Mouse (Mus musculus): ENCODE results near the gene Spata31d1d. TPM values are rescaled to one million over a fixed set of nuclear protein-coding genes. Genes with fewer than 3 reads are reported as not detected.
"Not testable (repeated sequence)": the region's sequence is repeated elsewhere in the genome, so short reads cannot be mapped to it uniquely, and the experiment has no call there.

Spata31d1d gene
- polyA plus RNA-seq, 1 experiment: not detected

DNA sequence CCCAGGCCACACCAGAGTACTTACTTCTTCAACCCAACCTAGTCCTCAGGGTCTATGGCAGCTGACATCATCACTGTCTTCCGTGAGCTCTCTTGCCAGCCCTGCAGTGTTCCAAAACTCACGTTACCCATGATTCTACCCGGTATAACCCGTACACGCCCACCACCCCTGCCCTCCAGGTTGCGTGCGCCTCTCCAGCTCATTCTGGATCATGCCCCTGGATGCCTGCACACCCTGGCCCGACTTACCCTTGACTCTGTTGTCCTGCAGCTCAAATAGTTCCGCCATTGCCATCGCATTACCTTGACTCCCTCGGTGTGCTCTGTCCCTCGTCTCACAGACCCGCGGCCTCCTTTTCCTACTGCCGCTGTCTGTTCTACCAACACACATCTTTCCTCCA lies 21.3 kb downstream of the Spata31d1d start, which contains the start of gene Spata31d1a:
TSS of gene Spata31d1a (minus strand) at position 101 of the 400 bp plus-strand sequence.
- TF ChIP-seq CTCF (IDR thresholded peaks at IDR 0.05; ENCODE audit: low read depth, low read length): no peak
- no peak for TF ChIP-seq POLR2A (IDR thresholded peaks at IDR 0.05; ENCODE audit: borderline replicate concordance, low read depth, low read length)
- Histone ChIP-seq H3K4me1 (ENCODE audit: control insufficient read depth, insufficient read depth, low read length) (0 out of 2 replicates have a peak, but pooled peaks cover under 1% of the 10 kb centered on the region), H3K4me3 (ENCODE audit: insufficient read depth, low read length) (no peak within 1 kb of the TSS), H3K27ac (ENCODE audit: insufficient read depth, low read depth, low read length) (no peak within 1 kb of the TSS)

DNA sequence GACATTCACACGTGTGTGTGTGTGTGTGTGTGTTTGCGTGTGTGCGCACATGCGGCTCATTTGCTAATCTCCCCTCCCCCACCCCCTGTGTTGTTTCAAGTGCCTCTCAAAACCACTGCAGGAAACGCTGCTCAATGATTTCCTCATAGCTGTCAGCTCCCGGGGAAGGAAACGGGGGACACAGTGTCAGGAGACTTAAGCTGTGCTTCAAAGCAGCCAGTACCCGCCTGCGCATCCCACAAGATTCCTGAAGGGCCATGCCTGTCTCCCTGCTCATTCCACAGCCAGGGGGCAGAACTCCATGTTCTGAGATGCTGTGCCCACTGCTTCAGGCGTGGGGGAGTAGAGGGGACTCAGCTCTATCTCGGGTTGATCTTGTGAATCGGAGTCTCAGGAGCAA lies 27.0 kb downstream of the Spata31d1d start:
- TF ChIP-seq CTCF (IDR thresholded peaks at IDR 0.05; ENCODE audit: low read depth, low read length): no peak
- Histone ChIP-seq H3K4me1 (ENCODE audit: control insufficient read depth, insufficient read depth, low read length) (peaks cover 12% of the 10 kb centered on the region), H3K4me3 (ENCODE audit: insufficient read depth, low read length) (peak overlapping the region; percentile 33), H3K27ac (ENCODE audit: insufficient read depth, low read depth, low read length) (no peak overlapping the region)

DNA sequence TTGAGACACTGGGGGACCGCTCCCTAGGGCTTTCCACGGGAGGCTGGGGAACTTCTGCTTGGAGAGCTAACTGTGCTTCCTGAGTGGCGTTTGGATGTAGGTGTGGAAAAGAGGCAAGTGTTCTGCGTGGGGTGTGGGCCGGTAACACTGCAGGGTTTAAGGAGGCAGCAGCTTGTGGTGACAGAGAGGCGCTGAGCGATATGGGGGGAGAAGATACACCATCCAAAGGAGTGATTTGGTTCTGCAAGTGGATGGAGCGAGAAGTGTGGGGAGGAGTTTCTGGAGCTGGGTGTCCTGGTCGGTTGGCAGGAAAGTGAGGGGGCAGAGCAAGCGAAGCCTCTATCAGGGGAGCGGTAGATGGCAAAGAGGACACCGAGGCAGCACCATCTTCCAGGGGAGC lies 28.0 kb downstream of the Spata31d1d start:
- no peak overlapping the region for H3K4me3 ChIP-seq (ENCODE audit: insufficient read depth, low read length)
- H3K4me1 ChIP-seq (ENCODE audit: control insufficient read depth, insufficient read depth, low read length): peaks cover 12% of the 10 kb centered on the region
- TF ChIP-seq CTCF (IDR thresholded peaks at IDR 0.05; ENCODE audit: low read depth, low read length) (no peak), POLR2A (IDR thresholded peaks at IDR 0.05; ENCODE audit: borderline replicate concordance, low read depth, low read length) (no peak)
- no peak overlapping the region for H3K27ac ChIP-seq (ENCODE audit: insufficient read depth, low read depth, low read length)

DNA sequence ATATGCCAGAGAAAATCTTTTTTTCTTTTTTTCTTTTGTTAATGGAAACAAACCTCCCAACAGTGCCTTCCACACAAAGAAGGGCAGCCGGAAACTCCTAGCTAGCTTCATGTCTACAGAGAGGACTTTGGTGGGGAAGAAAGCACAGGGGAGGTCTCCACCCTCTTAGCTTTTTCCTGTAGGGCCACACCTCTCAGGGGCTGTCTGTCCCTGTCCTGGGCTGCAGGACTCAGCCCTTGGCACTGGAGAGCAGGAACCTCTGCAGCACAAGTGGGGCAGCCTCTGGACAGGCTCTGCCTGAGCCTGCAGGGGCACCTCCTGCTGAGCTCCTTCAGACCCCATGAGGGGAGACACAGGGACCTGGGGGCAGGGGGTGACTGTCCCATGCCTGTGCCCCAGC lies 31.4 kb downstream of the Spata31d1d start:
- not testable (repeated sequence) for H3K27ac ChIP-seq (ENCODE audit: insufficient read depth, low read depth, low read length); H3K4me3 ChIP-seq (ENCODE audit: insufficient read depth, low read length)
- H3K4me1 ChIP-seq (ENCODE audit: control insufficient read depth, insufficient read depth, low read length): peaks cover 23% of the 10 kb centered on the region

DNA sequence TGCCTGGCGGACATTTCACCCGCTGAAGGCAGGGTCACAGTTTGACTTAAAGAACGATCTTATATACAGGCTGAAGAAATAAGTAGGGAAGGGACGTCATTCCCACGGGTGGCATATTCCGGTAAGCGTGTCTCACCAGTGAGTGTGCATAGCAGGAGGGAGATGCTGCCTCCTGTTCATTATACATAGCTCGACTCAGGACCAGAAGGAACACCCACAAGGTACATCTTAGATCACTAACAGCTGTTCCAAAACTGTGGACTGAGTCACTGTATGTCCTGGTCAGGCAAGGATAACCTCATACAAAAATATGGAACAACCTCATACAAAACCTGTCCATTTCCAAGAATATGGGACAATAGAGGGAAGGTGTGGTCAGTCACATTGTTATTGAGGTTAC lies 32.4 kb downstream of the Spata31d1d start:
- H3K4me3 ChIP-seq (ENCODE audit: insufficient read depth, low read length): no peak overlapping the region
- no peak overlapping the region for H3K27ac ChIP-seq (ENCODE audit: insufficient read depth, low read depth, low read length)
- no peak for TF ChIP-seq POLR2A (IDR thresholded peaks at IDR 0.05; ENCODE audit: borderline replicate concordance, low read depth, low read length)
- TF ChIP-seq CTCF (IDR thresholded peaks at IDR 0.05; ENCODE audit: low read depth, low read length): no peak
- H3K4me1 ChIP-seq (ENCODE audit: control insufficient read depth, insufficient read depth, low read length): peaks cover 16% of the 10 kb centered on the region

DNA sequence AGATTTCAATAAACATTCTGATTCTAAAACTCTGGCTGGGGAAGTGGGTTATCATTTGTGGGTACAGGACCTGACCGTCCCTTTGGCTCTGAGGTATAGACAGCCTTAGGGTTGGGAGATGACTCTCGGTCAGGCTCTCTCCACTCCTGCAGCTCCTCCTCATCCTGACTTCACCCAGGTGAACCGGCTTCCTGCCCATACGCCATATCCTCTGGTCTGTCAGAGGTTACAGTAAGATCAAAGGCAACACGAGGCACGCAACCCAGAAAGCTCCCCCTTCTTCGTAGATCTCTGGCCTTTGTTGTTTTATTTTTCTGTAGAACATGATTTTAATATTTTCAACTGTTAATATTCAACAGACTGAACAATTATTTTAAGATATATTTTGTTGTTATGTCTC lies 35.8 kb downstream of the Spata31d1d start:
- no peak overlapping the region for H3K27ac ChIP-seq (ENCODE audit: insufficient read depth, low read depth, low read length)
- H3K4me1 ChIP-seq (ENCODE audit: control insufficient read depth, insufficient read depth, low read length): peaks cover 13% of the 10 kb centered on the region
- TF ChIP-seq CTCF (IDR thresholded peaks at IDR 0.05; ENCODE audit: low read depth, low read length) (no peak), POLR2A (IDR thresholded peaks at IDR 0.05; ENCODE audit: borderline replicate concordance, low read depth, low read length) (no peak)
- H3K4me3 ChIP-seq (ENCODE audit: insufficient read depth, low read length): no peak overlapping the region

DNA sequence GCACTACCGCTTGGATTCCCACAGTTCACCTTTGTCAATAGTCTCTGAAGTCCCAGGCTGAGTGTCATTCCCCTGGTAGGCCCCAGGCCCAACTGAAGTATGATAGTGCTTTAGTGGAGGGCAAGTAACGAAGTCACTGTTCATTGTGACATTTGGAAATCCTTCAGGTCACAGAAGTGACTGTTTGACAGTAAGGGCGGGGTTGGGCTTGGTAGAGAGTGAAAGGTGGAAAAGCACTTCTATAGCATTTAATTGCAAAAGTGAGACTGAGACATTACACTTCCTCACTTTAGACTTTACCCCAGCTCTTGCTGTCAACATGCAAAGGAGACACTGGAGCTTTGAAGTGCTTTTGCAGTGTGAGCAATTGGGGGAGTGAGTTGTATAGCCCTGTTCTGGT lies 37.5 kb downstream of the Spata31d1d start, which contains the start of gene 4921517D22Rik:
TSS of gene 4921517D22Rik (minus strand) at position 101 of the 400 bp plus-strand sequence.
- TF ChIP-seq CTCF (IDR thresholded peaks at IDR 0.05; ENCODE audit: low read depth, low read length) (no peak), POLR2A (IDR thresholded peaks at IDR 0.05; ENCODE audit: borderline replicate concordance, low read depth, low read length) (no peak)
- H3K27ac ChIP-seq (ENCODE audit: insufficient read depth, low read depth, low read length): no peak within 1 kb of the TSS
- H3K4me3 ChIP-seq (ENCODE audit: insufficient read depth, low read length): no peak within 1 kb of the TSS
- peaks cover 13% of the 10 kb centered on the region for H3K4me1 ChIP-seq (ENCODE audit: control insufficient read depth, insufficient read depth, low read length)

DNA sequence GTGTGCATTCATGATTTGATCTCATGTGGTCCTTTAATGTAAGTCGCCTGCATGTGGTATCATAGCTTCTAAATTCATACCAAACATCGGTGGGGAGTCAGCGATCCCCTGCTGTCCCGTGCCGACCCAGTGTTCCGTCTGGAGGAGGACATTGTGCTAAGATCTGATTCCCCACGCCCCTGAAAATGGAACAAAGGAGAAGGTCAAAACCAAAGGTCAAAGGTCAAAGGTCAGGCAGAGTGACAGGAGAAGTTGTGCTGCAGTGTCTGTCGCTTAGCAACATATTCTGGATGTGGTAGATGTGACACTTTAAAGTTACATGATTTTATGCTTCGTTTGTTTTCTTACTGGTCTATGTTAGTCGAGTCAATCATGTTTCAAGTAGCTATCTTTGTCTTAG lies 40.1 kb downstream of the Spata31d1d start:
- Histone ChIP-seq H3K4me3 (ENCODE audit: insufficient read depth, low read length) (no peak overlapping the region), H3K4me1 (ENCODE audit: control insufficient read depth, insufficient read depth, low read length) (no peaks in the 10 kb centered on the region), H3K27ac (ENCODE audit: insufficient read depth, low read depth, low read length) (no peak overlapping the region)
- TF ChIP-seq POLR2A (IDR thresholded peaks at IDR 0.05; ENCODE audit: borderline replicate concordance, low read depth, low read length): no peak
- TF ChIP-seq CTCF (IDR thresholded peaks at IDR 0.05; ENCODE audit: low read depth, low read length): no peak

DNA sequence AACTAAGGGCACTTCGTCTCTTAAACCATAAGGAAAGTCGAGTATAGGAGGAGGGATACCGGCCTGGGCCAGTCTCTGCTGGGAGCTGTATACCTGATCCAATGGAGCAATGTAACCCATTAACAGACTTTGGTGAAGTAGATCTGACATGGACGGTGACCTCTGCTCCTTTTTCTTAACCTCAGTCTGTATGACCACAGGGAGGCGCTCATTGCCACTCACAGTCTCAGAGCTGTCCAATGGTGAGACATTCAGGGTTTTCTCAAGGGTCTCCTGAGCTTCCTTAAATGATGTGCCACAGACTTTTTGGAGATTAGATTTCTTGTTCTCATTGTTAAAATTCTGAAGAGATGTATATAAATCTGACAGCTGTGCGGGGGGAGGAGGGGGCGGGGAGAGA lies 41.0 kb downstream of the Spata31d1d start:
- Histone ChIP-seq H3K27ac (ENCODE audit: insufficient read depth, low read depth, low read length) (no peak overlapping the region), H3K4me3 (ENCODE audit: insufficient read depth, low read length) (no peak overlapping the region), H3K4me1 (ENCODE audit: control insufficient read depth, insufficient read depth, low read length) (no peaks in the 10 kb centered on the region)
- TF ChIP-seq CTCF (IDR thresholded peaks at IDR 0.05; ENCODE audit: low read depth, low read length) (no peak), POLR2A (IDR thresholded peaks at IDR 0.05; ENCODE audit: borderline replicate concordance, low read depth, low read length) (no peak)

DNA sequence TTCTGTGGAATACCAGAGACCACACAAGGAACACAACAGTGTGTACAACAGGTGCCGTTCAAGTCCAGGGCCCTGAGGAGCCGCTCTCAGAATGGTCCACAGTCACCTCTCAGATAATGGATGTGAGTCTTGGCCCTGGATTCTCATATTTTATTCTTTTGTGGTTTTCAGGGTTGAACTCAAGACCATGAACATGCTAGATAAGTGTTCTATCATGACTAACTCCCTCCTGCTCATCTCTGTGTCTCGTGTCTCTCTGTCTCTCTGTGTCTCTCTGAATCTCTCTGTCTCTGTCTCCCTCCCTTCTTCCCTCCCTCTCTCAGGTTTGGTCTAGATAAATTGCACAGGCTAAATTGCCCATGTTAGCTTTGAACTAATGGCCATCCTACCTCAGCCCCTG lies 41.7 kb downstream of the Spata31d1d start:
- Histone ChIP-seq H3K4me3 (ENCODE audit: insufficient read depth, low read length) (no peak overlapping the region), H3K4me1 (ENCODE audit: control insufficient read depth, insufficient read depth, low read length) (no peaks in the 10 kb centered on the region), H3K27ac (ENCODE audit: insufficient read depth, low read depth, low read length) (no peak overlapping the region)
- TF ChIP-seq POLR2A (IDR thresholded peaks at IDR 0.05; ENCODE audit: borderline replicate concordance, low read depth, low read length) (no peak), CTCF (IDR thresholded peaks at IDR 0.05; ENCODE audit: low read depth, low read length) (no peak)

DNA sequence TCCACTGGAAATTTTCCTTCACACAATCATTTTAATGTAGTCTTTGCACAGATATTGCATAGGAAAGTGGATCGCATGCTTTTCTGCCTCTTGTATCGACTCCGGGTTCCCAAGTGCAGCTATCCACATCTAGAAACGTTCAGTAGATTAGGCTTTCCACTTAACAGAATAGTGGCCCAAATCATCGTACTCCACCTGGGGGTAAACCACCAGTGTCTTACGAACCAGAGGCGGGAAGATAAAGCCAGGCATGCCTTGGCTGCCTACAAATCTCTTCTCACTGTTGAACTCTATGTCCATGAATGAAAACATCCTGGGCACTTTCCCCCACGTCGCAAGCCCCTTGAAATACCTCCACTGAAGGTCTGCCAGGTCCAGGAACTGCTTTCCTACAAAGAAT lies 42.2 kb downstream of the Spata31d1d start:
- H3K4me3 ChIP-seq (ENCODE audit: insufficient read depth, low read length): no peak overlapping the region
- TF ChIP-seq POLR2A (IDR thresholded peaks at IDR 0.05; ENCODE audit: borderline replicate concordance, low read depth, low read length): no peak
- no peak for TF ChIP-seq CTCF (IDR thresholded peaks at IDR 0.05; ENCODE audit: low read depth, low read length)
- no peaks in the 10 kb centered on the region for H3K4me1 ChIP-seq (ENCODE audit: control insufficient read depth, insufficient read depth, low read length)
- H3K27ac ChIP-seq (ENCODE audit: insufficient read depth, low read depth, low read length): no peak overlapping the region

Measured in bone marrow macrophage, adult 2 months (primary cell).